Mouse (Mus musculus) liver, adult 2 months (tissue): Measurements from ENCODE around the gene Arhgap10. TPM values are rescaled to one million over a fixed set of nuclear protein-coding genes. Genes with fewer than 3 reads are reported as not detected.

Source experiments
- DNase-seq: peaks from one replicate; pipeline ENCODE4 v3.0.0-alpha.2; 2011; ENCODE audit warnings: low read depth, low spot score; ENCODE audit errors: extremely low read depth
- H3K27ac ChIP-seq: fragments of 200-500 bp; replicated peaks from 2 replicates; pipeline ENCODE4 v1.5.1; 2012; ENCODE audit warnings: low read depth, mild to moderate bottlenecking, control low read depth, inconsistent platforms, low read length; ENCODE audit not compliant: insufficient read depth
- H3K27me3 ChIP-seq: fragments of 200-500 bp; 2 replicates; pipeline ENCODE4 v1.6.1; 2012; ENCODE audit warnings: mild to moderate bottlenecking, moderate library complexity, low read length, inconsistent platforms; ENCODE audit not compliant: control insufficient read depth, insufficient read depth
- H3K36me3 ChIP-seq: fragments of 200-500 bp; 2 replicates; pipeline ENCODE4 v1.6.1; 2012; ENCODE audit warnings: low read length, inconsistent platforms; ENCODE audit not compliant: control insufficient read depth, insufficient read depth
- H3K4me1 ChIP-seq: fragments of 200-500 bp; 2 replicates; pipeline ENCODE4 v1.6.1; 2011; ENCODE audit warnings: low read length; ENCODE audit not compliant: control insufficient read depth, insufficient read depth
- H3K4me3 ChIP-seq: fragments of 200-500 bp; 2 replicates; pipeline ENCODE4 v1.5.1; 2011; ENCODE audit warnings: low read depth, mild to moderate bottlenecking, control low read depth, low read length, moderate library complexity; ENCODE audit not compliant: insufficient read depth
- H3K79me2 ChIP-seq: fragments of 200-500 bp; 2 replicates; pipeline ENCODE4 v1.6.1; 2012; ENCODE audit warnings: inconsistent platforms, mild to moderate bottlenecking, low read length, moderate library complexity; ENCODE audit not compliant: control insufficient read depth, insufficient read depth
- H3K9ac ChIP-seq: fragments of 200-500 bp; 2 replicates; pipeline ENCODE4 v1.6.1; 2012; ENCODE audit warnings: low read depth, mild to moderate bottlenecking, control low read depth, inconsistent platforms, low read length
- CTCF ChIP-seq: fragments of 200-500 bp; IDR thresholded peaks from 2 replicates; pipeline ENCODE4 v1.5.1; 2011; ENCODE audit warnings: low read depth, low read length, control low read depth
- POLR2A ChIP-seq: fragments of 200-500 bp; IDR thresholded peaks from 2 replicates; pipeline ENCODE4 v1.6.1; 2011; ENCODE audit warnings: low read length, control low read depth; ENCODE audit not compliant: insufficient read depth; ENCODE audit errors: extremely low read depth
- WGBS: fragments of 180-500 bp; shearing (Covaris S2); methylation state at CpG from one replicate; pipeline ENCODE4 v1.1.7; 2018; 5-methylcytosine and 5-hydroxymethylcytosine counted together
- polyA plus RNA-seq: library from polyadenylated mRNA; depleted of rRNA; stranded (reverse); fragments of >200 nt; gene quantifications from 2 replicates; pipeline ENCODE4 v1.2.3, GENCODE M21; 2012; rRNA removed
- total RNA-seq: library from RNA; depleted of rRNA; stranded (reverse); fragments of >200 nt; gene quantifications from 2 replicates; pipeline ENCODE4 v1.2.3, GENCODE M21; 2014; rRNA removed

The Arhgap10 gene
- total RNA-seq (1.8 and 2.3 TPM in 2 replicates), polyA plus RNA-seq (0.42 and 0.88 TPM in 2 replicates)

GRCm38 (mm10) chr8:77517301-77518200, at the start of gene Arhgap10:
Gene Arhgap10 (minus strand): TSS chr8:77517953.
- peak within 1 kb of the TSS; percentile 61 for H3K4me3 ChIP-seq
- no peaks in the 10 kb centered on the region for H3K79me2 ChIP-seq
- no peaks in the 10 kb centered on the region for H3K4me1 ChIP-seq
- DNase-seq, result peak; percentile 24
- no peaks in the 10 kb centered on the region for H3K27me3 ChIP-seq
- under 1% methylated on average over 78 of the region's 95 CpGs for WGBS
- no peak for TF ChIP-seq CTCF
- no peak for TF ChIP-seq POLR2A
- peak within 1 kb of the TSS; percentile 28; the same call in 1 of the 2 replicates for H3K27ac ChIP-seq
- peak within 1 kb of the TSS; percentile 82 for H3K9ac ChIP-seq
- H3K36me3 ChIP-seq, result no peaks in the 10 kb centered on the region

GRCm38 (mm10) chr8:77561441-77561840, 43.7 kb upstream of the Arhgap10 start:
- no peak for DNase-seq

DNA sequence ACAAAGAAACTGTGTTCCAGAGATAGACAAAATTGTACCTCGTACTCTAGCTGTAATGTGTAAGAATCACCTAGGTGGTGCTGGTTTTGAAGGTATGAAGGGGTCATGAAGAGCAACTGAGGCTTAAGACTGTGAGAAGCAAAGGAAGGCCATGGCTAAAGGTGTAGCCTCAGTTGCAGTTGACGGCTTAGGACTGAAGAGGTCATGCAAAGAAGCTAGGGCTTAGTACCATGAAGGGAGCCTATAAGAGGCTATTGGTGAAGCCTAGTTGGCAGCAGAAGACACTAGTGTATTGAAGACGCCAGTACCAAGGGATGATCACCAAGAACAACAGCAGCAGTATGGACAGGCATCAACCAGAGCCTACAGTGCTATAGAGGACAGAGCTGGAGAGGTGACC, 34.7 kb upstream of the Arhgap10 start:
- Histone ChIP-seq H3K27ac (no peak overlapping the region), H3K79me2 (peaks cover 4% of the 10 kb centered on the region; the same call in 1 of the 2 replicates), H3K4me1 (no peaks in the 10 kb centered on the region), H3K27me3 (no peaks in the 10 kb centered on the region), H3K9ac (no peak overlapping the region), H3K4me3 (no peak overlapping the region), H3K36me3 (peaks cover 30% of the 10 kb centered on the region)
- TF ChIP-seq CTCF, result no peak
- no peak for TF ChIP-seq POLR2A
- DNase-seq, result no peak
- WGBS, result 100% methylated on average over 3 of the region's 3 CpGs

More at GRCm38 (mm10) chr8:77561441-77561840, 43.7 kb upstream of the Arhgap10 start:
- no peak overlapping the region for H3K9ac ChIP-seq
- no peaks in the 10 kb centered on the region for H3K4me1 ChIP-seq
- peaks cover 50% of the 10 kb centered on the region for H3K36me3 ChIP-seq
- no peaks in the 10 kb centered on the region for H3K27me3 ChIP-seq
- no peak overlapping the region for H3K4me3 ChIP-seq
- H3K27ac ChIP-seq, result no peak overlapping the region
- TF ChIP-seq POLR2A, result no peak
- TF ChIP-seq CTCF, result no peak
- WGBS, result 67% methylated on average over 3 of the region's 3 CpGs
- no peaks in the 10 kb centered on the region for H3K79me2 ChIP-seq

DNA sequence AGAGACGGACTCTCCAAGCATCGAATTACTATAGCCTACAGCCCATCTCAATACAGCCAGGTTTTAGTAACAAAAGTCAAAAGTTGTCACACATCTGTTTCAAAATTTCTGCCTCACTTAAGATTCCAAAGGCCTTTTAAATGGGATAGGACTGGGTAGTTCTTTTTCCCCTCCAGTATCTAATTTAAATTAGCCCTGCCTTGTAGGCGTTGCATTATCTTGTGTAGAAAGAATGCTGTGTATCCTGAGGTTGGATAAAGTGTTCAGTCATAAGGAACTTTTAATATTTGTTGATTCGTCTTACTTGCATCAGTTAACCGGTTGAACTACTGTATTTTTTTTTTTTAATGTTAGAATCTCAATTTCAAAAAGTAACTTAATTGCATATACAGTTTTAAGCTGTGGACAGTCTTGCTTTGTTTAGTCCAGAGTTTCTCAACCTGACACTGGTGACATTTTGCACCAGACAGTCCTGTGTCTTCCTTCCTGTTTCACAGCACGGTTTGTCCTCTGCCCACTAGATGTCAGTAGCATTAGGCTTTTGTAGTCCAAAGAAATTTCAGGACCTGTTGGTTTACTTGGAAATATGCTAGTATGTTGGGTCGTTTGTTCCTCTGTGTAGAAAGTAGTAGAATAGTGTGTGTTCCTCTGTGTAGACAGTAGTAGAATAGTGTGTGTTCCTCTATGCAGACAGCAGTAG, 32.3 kb upstream of the Arhgap10 start:
- DNase-seq, result peak; percentile 77
- 7% methylated on average over 7 of the region's 7 CpGs for WGBS
- Histone ChIP-seq H3K4me1 (no peaks in the 10 kb centered on the region), H3K4me3 (peak overlapping the region; percentile 87), H3K9ac (peak overlapping the region; percentile 92), H3K27ac (peak overlapping the region; percentile 83), H3K79me2 (peaks cover 4% of the 10 kb centered on the region; the same call in 1 of the 2 replicates), H3K36me3 (peaks cover 13% of the 10 kb centered on the region), H3K27me3 (no peaks in the 10 kb centered on the region)
- TF ChIP-seq POLR2A, result no peak
- TF ChIP-seq CTCF, result peak; percentile 37; the same call in 1 of the 2 replicates

GRCm38 (mm10) chr8:77549121-77549706, 31.5 kb upstream of the Arhgap10 start, which contains the start of gene Prmt9:
Gene Prmt9 (plus strand): TSS chr8:77549397.
- peak within 1 kb of the TSS; percentile 87 for H3K4me3 ChIP-seq
- H3K27me3 ChIP-seq, result no peaks in the 10 kb centered on the region
- peak within 1 kb of the TSS; percentile 83 for H3K27ac ChIP-seq
- peak; percentile 74 for DNase-seq
- H3K9ac ChIP-seq, result peak within 1 kb of the TSS; percentile 92
- H3K4me1 ChIP-seq, result no peaks in the 10 kb centered on the region
- TF ChIP-seq CTCF, result no peak
- TF ChIP-seq POLR2A, result peak; percentile 71; the same call in 1 of the 2 replicates
- 6% methylated on average over 42 of the region's 42 CpGs for WGBS
- H3K79me2 ChIP-seq, result peaks cover 4% of the 10 kb centered on the region; the same call in 1 of the 2 replicates
- peaks cover 13% of the 10 kb centered on the region for H3K36me3 ChIP-seq
